Mouse (Mus musculus): ENCODE results near the gene Dnajb8. TPM values are rescaled to one million over a fixed set of nuclear protein-coding genes. Genes with fewer than 3 reads are reported as not detected.

Gene Dnajb8
- polyA plus RNA-seq (2014; fragmentation: Nextera tagmentation; extraction: Ambion mirVana): not detected in 2 replicates

- Histone ChIP-seq H3K4me3 (ENCODE audit: control insufficient read depth in 1 of 2, insufficient read depth in 1 of 2, low read depth in 1 of 2, low read length in 2 of 2) (no peak within 1 kb of the TSS), H3K9ac (ENCODE audit: low read length) (no peak within 1 kb of the TSS), H3K27me3 (ENCODE audit: control insufficient read depth, insufficient read depth, low read length) (peaks cover 15% of the 10 kb centered on the region; the same call in 1 of the 2 replicates), H3K27ac (replicated peaks in 1 of 2; ENCODE audit: control insufficient read depth in 1 of 2, insufficient read depth in 1 of 2, low read depth in 2 of 2, low read length in 2 of 2) (no peak within 1 kb of the TSS), H3K4me1 (ENCODE audit: control insufficient read depth in 2 of 2, insufficient read depth in 2 of 2, low read length in 2 of 2) (no peaks in the 10 kb centered on the region; a peak in 1 of 4 replicates), H3K4me2 (ENCODE audit: low read length) (no peak within 1 kb of the TSS), H3K36me3 (ENCODE audit: control insufficient read depth, insufficient read depth, low read length) (no peaks in the 10 kb centered on the region), H3K9me3 (ENCODE audit: control insufficient read depth, low read length) (peaks cover 2% of the 10 kb centered on the region; the same call in 1 of the 2 replicates)
- no peak for ATAC-seq (ENCODE audit: insufficient number of reproducible peaks, insufficient read depth, low FRiP score, low read depth)
- 50% methylated on average over 10 of the region's 10 CpGs for WGBS
Observed at GRCm38 (mm10) chr6:88221968-88222367, at the start of gene Dnajb8. Gene Dnajb8 (plus strand): TSS chr6:88222268.

- H3K9ac ChIP-seq (ENCODE audit: low read length): no peak overlapping the region
- ATAC-seq (ENCODE audit: insufficient number of reproducible peaks, insufficient read depth, low FRiP score, low read depth): no peak
- no peak overlapping the region for H3K4me2 ChIP-seq (ENCODE audit: low read length)
- H3K27ac ChIP-seq (replicated peaks in 1 of 2; ENCODE audit: control insufficient read depth in 1 of 2, insufficient read depth in 1 of 2, low read depth in 2 of 2, low read length in 2 of 2): no peak overlapping the region
- H3K4me3 ChIP-seq (ENCODE audit: control insufficient read depth in 1 of 2, insufficient read depth in 1 of 2, low read depth in 1 of 2, low read length in 2 of 2): no peak overlapping the region
- H3K4me1 ChIP-seq (ENCODE audit: control insufficient read depth in 2 of 2, insufficient read depth in 2 of 2, low read length in 2 of 2): no peaks in the 10 kb centered on the region
- H3K9me3 ChIP-seq (ENCODE audit: control insufficient read depth, low read length): peaks cover 7% of the 10 kb centered on the region; the same call in 1 of the 2 replicates
- WGBS: 85% methylated on average over 3 of the region's 3 CpGs
- no peaks in the 10 kb centered on the region for H3K36me3 ChIP-seq (ENCODE audit: control insufficient read depth, insufficient read depth, low read length)
- H3K27me3 ChIP-seq (ENCODE audit: control insufficient read depth, insufficient read depth, low read length): no peaks in the 10 kb centered on the region
Observed at GRCm38 (mm10) chr6:88174191-88174590, 47.9 kb upstream of the Dnajb8 start.

GRCm38 (mm10) chr6:88174676-88175075 is 47.4 kb upstream of the Dnajb8 start:
- Histone ChIP-seq H3K4me3 (ENCODE audit: control insufficient read depth in 1 of 2, insufficient read depth in 1 of 2, low read depth in 1 of 2, low read length in 2 of 2) (no peak overlapping the region), H3K27me3 (ENCODE audit: control insufficient read depth, insufficient read depth, low read length) (no peaks in the 10 kb centered on the region), H3K9ac (ENCODE audit: low read length) (no peak overlapping the region), H3K27ac (replicated peaks in 1 of 2; ENCODE audit: control insufficient read depth in 1 of 2, insufficient read depth in 1 of 2, low read depth in 2 of 2, low read length in 2 of 2) (no peak overlapping the region), H3K9me3 (ENCODE audit: control insufficient read depth, low read length) (peaks cover 7% of the 10 kb centered on the region; the same call in 1 of the 2 replicates), H3K36me3 (ENCODE audit: control insufficient read depth, insufficient read depth, low read length) (no peaks in the 10 kb centered on the region), H3K4me2 (ENCODE audit: low read length) (no peak overlapping the region), H3K4me1 (ENCODE audit: control insufficient read depth in 2 of 2, insufficient read depth in 2 of 2, low read length in 2 of 2) (no peaks in the 10 kb centered on the region)
- 80% methylated on average over 2 of the region's 2 CpGs for WGBS
- ATAC-seq (ENCODE audit: insufficient number of reproducible peaks, insufficient read depth, low FRiP score, low read depth): no peak

DNA sequence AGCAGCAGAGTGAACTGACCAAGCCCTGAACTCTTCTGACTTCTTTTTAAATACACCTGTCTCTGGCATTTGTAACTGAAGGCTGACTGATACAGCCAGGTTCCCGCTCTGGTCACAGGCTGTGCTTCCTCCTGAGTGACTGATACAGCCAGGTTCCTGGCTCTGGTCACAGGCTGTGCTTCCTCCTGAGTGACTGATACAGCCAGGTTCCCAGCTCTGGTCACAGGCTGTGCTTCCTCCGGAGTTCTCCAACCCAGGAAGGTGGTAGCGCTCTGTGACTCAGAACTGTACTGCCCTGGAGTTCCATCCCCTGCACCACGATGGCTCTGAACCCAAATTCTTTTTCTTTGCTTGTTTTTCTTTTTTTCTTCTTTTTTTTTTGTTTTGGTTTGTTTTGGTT is 37.4 kb upstream of the Dnajb8 start:
- Histone ChIP-seq H3K4me2 (ENCODE audit: low read length) (no peak overlapping the region), H3K9ac (ENCODE audit: low read length) (no peak overlapping the region), H3K27me3 (ENCODE audit: control insufficient read depth, insufficient read depth, low read length) (peaks cover 33% of the 10 kb centered on the region), H3K9me3 (ENCODE audit: control insufficient read depth, low read length) (no peaks in the 10 kb centered on the region), H3K4me1 (ENCODE audit: control insufficient read depth in 2 of 2, insufficient read depth in 2 of 2, low read length in 2 of 2) (peaks cover 0 to 6% of the 10 kb centered on the region in 2 experiments; a peak in 2 of 4 replicates), H3K36me3 (ENCODE audit: control insufficient read depth, insufficient read depth, low read length) (no peaks in the 10 kb centered on the region), H3K4me3 (ENCODE audit: control insufficient read depth in 1 of 2, insufficient read depth in 1 of 2, low read depth in 1 of 2, low read length in 2 of 2) (no peak overlapping the region), H3K27ac (replicated peaks in 1 of 2; ENCODE audit: control insufficient read depth in 1 of 2, insufficient read depth in 1 of 2, low read depth in 2 of 2, low read length in 2 of 2) (no peak overlapping the region)
- WGBS: 52% methylated on average over 4 of the region's 4 CpGs
- ATAC-seq (ENCODE audit: insufficient number of reproducible peaks, insufficient read depth, low FRiP score, low read depth): no peak

GRCm38 (mm10) chr6:88188148-88188547 is 33.9 kb upstream of the Dnajb8 start:
- H3K9me3 ChIP-seq (ENCODE audit: control insufficient read depth, low read length): no peaks in the 10 kb centered on the region
- peaks cover 68% of the 10 kb centered on the region for H3K27me3 ChIP-seq (ENCODE audit: control insufficient read depth, insufficient read depth, low read length)
- 72% methylated on average over 6 of the region's 6 CpGs for WGBS
- H3K4me1 ChIP-seq (ENCODE audit: control insufficient read depth in 2 of 2, insufficient read depth in 2 of 2, low read length in 2 of 2): peaks cover 6 to 16% of the 10 kb centered on the region in 2 experiments
- no peak overlapping the region for H3K9ac ChIP-seq (ENCODE audit: low read length)
- no peak overlapping the region for H3K4me2 ChIP-seq (ENCODE audit: low read length)
- no peak overlapping the region for H3K4me3 ChIP-seq (ENCODE audit: control insufficient read depth in 1 of 2, insufficient read depth in 1 of 2, low read depth in 1 of 2, low read length in 2 of 2)
- no peak overlapping the region for H3K27ac ChIP-seq (replicated peaks in 1 of 2; ENCODE audit: control insufficient read depth in 1 of 2, insufficient read depth in 1 of 2, low read depth in 2 of 2, low read length in 2 of 2)
- no peaks in the 10 kb centered on the region for H3K36me3 ChIP-seq (ENCODE audit: control insufficient read depth, insufficient read depth, low read length)
- no peak for ATAC-seq (ENCODE audit: insufficient number of reproducible peaks, insufficient read depth, low FRiP score, low read depth)

DNA sequence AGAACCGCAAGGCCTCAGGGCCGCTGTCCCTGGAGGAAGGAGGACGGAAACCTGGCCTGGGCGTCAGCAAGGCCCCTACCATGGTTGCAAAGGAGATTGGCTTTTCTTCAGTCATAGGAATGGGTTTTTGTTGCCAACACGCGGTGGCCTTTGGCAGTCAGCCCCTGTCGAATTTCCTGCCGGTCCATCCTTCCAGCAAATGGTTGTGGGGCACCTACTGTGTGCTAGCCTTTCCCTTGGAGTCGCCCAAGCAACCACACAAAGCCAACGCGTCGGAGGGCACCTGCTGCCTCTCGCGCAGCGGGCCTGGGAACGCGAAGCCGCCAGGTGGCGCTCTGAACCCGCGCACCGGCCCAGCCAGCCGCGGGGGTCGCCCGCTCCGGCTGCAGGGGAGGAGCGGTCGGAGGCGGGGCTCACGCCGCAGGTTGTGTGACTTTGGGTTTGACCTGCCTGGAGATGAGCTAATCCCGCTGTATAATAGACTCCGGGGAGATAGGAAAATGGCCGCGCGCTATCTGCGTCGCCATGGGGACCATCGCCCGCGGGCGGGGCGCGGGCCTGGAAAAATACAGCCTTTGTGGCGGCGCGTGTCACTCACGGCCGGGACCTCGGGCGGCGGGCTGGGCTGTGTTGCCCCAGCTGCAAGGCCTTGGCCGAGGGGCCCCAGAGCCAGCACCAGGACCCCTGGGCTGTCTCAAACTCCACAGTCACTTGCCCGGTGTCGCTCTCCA is 32.6 kb upstream of the Dnajb8 start:
- H3K27ac ChIP-seq (replicated peaks in 1 of 2; ENCODE audit: control insufficient read depth in 1 of 2, insufficient read depth in 1 of 2, low read depth in 2 of 2, low read length in 2 of 2): no peak overlapping the region
- peaks cover 81% of the 10 kb centered on the region for H3K27me3 ChIP-seq (ENCODE audit: control insufficient read depth, insufficient read depth, low read length)
- H3K9me3 ChIP-seq (ENCODE audit: control insufficient read depth, low read length): no peaks in the 10 kb centered on the region
- H3K9ac ChIP-seq (ENCODE audit: low read length): peak overlapping the region; percentile 46; the same call in 1 of the 2 replicates
- H3K4me3 ChIP-seq (ENCODE audit: control insufficient read depth in 1 of 2, insufficient read depth in 1 of 2, low read depth in 1 of 2, low read length in 2 of 2): peak overlapping the region; percentile 48 to 51
- H3K36me3 ChIP-seq (ENCODE audit: control insufficient read depth, insufficient read depth, low read length): no peaks in the 10 kb centered on the region
- peak; percentile 75 for ATAC-seq (ENCODE audit: insufficient number of reproducible peaks, insufficient read depth, low FRiP score, low read depth)
- peaks cover 13 to 27% of the 10 kb centered on the region in 2 experiments for H3K4me1 ChIP-seq (ENCODE audit: control insufficient read depth in 2 of 2, insufficient read depth in 2 of 2, low read length in 2 of 2)
- H3K4me2 ChIP-seq (ENCODE audit: low read length): peak overlapping the region; percentile 85
- 1% methylated on average over 56 of the region's 56 CpGs for WGBS

DNA sequence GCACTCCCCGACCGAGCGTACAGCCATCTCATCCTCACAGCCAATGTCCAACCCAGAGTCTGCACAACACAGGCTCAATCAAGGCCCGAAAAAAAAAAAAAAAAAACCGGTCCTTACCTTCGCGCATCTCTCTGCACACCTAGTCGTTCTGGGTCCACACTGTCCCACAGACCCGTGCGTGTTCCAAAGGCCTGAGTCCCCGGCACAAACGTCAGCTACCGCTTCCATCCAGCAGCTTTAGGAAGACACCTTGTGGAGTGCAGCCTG is 32.1 kb upstream of the Dnajb8 start:
- peak overlapping the region; percentile 85 for H3K4me2 ChIP-seq (ENCODE audit: low read length)
- no peak for ATAC-seq (ENCODE audit: insufficient number of reproducible peaks, insufficient read depth, low FRiP score, low read depth)
- H3K9me3 ChIP-seq (ENCODE audit: control insufficient read depth, low read length): no peaks in the 10 kb centered on the region
- H3K27me3 ChIP-seq (ENCODE audit: control insufficient read depth, insufficient read depth, low read length): peaks cover 86% of the 10 kb centered on the region
- peak overlapping the region; percentile 46; the same call in 1 of the 2 replicates for H3K9ac ChIP-seq (ENCODE audit: low read length)
- no peaks in the 10 kb centered on the region for H3K36me3 ChIP-seq (ENCODE audit: control insufficient read depth, insufficient read depth, low read length)
- WGBS: 3% methylated on average over 13 of the region's 13 CpGs
- peaks cover 14 to 29% of the 10 kb centered on the region in 2 experiments for H3K4me1 ChIP-seq (ENCODE audit: control insufficient read depth in 2 of 2, insufficient read depth in 2 of 2, low read length in 2 of 2)
- peak overlapping the region; percentile 48 to 51 for H3K4me3 ChIP-seq (ENCODE audit: control insufficient read depth in 1 of 2, insufficient read depth in 1 of 2, low read depth in 1 of 2, low read length in 2 of 2)
- no peak overlapping the region for H3K27ac ChIP-seq (replicated peaks in 1 of 2; ENCODE audit: control insufficient read depth in 1 of 2, insufficient read depth in 1 of 2, low read depth in 2 of 2, low read length in 2 of 2)
